ENCODE assay signal across 9 mouse cellular contexts in the genomic region with DNA sequence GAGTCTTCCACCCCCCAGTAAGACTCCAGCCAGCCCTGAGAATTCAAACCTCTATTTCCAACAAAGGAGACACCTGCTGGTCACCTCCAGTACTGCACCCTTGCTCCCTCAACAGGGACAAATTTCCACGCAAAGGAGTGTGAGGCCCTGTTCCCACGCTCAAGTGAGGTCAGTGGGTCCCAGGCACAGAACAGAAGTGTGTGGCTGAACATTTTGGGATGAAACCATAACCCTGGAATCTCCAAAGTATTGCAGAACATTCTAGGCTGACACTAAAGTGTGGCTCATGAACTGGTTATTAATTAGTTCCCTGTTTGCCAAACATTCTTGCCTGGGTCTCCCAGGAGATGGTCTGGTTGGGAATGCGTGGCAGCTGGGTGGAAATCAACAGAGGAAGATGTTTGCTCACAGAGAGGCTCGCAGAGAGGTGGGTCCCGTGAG. TPM values are rescaled to one million over a fixed set of nuclear protein-coding genes. Genes with fewer than 3 reads are reported as not detected.
DNase-seq lines count a peak whose midpoint lies in the region; ATAC-seq and TF ChIP-seq lines count a peak whose summit lies in the region.
"Had no signal": no experiment of that assay in that cellular context is flagged by ENCODE, and none has a peak within 500 bp of the region (broad histone marks: within the 10 kb centered on the region; RNA-seq: fewer than 3 reads in every experiment).

No protein-coding gene starts in this region.

- no peak overlapping the region for H3K4me3 ChIP-seq in hindbrain, embryonic 10.5 days
- no peak overlapping the region for H3K4me3 ChIP-seq in hindbrain, embryonic 12.5 days
- H3K4me3 ChIP-seq in embryonic facial prominence, embryonic 10.5 days = no peak overlapping the region
- no peak overlapping the region for H3K4me3 ChIP-seq in hindbrain, postnatal 0 days (ENCODE audit: low read length)
- no peak overlapping the region for H3K4me3 ChIP-seq in midbrain, postnatal 0 days (ENCODE audit: low read depth, low read length)
- H3K4me3 ChIP-seq in stomach, postnatal 0 days (ENCODE audit: low read depth, low read length) = no peak overlapping the region
- H3K4me3 ChIP-seq: embryonic facial prominence, embryonic 13.5 days had no signal

- DNase-seq in hindbrain, embryonic 10.5 days (ENCODE audit: low spot score) = peak; percentile 66
- peak; percentile 82 for DNase-seq in adrenal gland, postnatal 14 days
- DNase-seq in embryonic facial prominence, embryonic 10.5 days (ENCODE audit: low spot score) = peak; percentile 70
- peak; percentile 78 for DNase-seq in hindbrain, postnatal 0 days (ENCODE audit: low spot score)
- peak; percentile 31 to 67 for DNase-seq in left cerebral cortex, postnatal 10 days (ENCODE audit: extremely low spot score in 1 of 2, low spot score in 2 of 2)
- peak; percentile 68 for DNase-seq in midbrain, postnatal 0 days (ENCODE audit: low spot score)
- DNase-seq in stomach, postnatal 0 days (ENCODE audit: low spot score) = peak; percentile 81

- intact Hi-C loops in left cerebral cortex, postnatal 10 days (cut with DNase I) = loop anchor here (10.0 kb wide), 1 partner anchor 332 kb away; a partner anchor contains a TSS

- H3K9ac ChIP-seq in hindbrain, embryonic 12.5 days = no peak overlapping the region
- no peak overlapping the region for H3K9ac ChIP-seq in hindbrain, postnatal 0 days (replicated peaks; ENCODE audit: low read length)
- no peak overlapping the region for H3K9ac ChIP-seq in midbrain, postnatal 0 days (replicated peaks; ENCODE audit: low read length, poor library complexity, severe bottlenecking)
- H3K9ac ChIP-seq in stomach, postnatal 0 days (ENCODE audit: low read length) = no peak overlapping the region
- H3K9ac ChIP-seq: embryonic facial prominence, embryonic 13.5 days had no signal

- H3K9me3 ChIP-seq in hindbrain, embryonic 10.5 days = no peaks in the 10 kb centered on the region
- no peaks in the 10 kb centered on the region for H3K9me3 ChIP-seq in hindbrain, embryonic 12.5 days (replicated peaks)
- no peaks in the 10 kb centered on the region for H3K9me3 ChIP-seq in embryonic facial prominence, embryonic 10.5 days
- H3K9me3 ChIP-seq in hindbrain, postnatal 0 days (ENCODE audit: low read length) = no peaks in the 10 kb centered on the region
- no peaks in the 10 kb centered on the region for H3K9me3 ChIP-seq in midbrain, postnatal 0 days (ENCODE audit: low read length)
- H3K9me3 ChIP-seq in stomach, postnatal 0 days (ENCODE audit: control insufficient read depth, low read length) = no peaks in the 10 kb centered on the region
- H3K9me3 ChIP-seq: embryonic facial prominence, embryonic 13.5 days had no signal

- TF ChIP-seq CTCF in hindbrain, postnatal 0 days (IDR thresholded peaks at IDR 0.05; ENCODE audit: low read depth) = peak; percentile 90
- peak; percentile 87 for TF ChIP-seq CTCF in midbrain, postnatal 0 days (IDR thresholded peaks at IDR 0.05)
- peak; percentile 88 for TF ChIP-seq CTCF in stomach, postnatal 0 days (IDR thresholded peaks at IDR 0.05; ENCODE audit: low read depth)

- H3K4me2 ChIP-seq in hindbrain, embryonic 12.5 days (replicated peaks) = no peak overlapping the region
- H3K4me2 ChIP-seq in hindbrain, postnatal 0 days (ENCODE audit: low read depth, low read length) = no peak overlapping the region
- no peak overlapping the region for H3K4me2 ChIP-seq in midbrain, postnatal 0 days (ENCODE audit: low read depth, low read length, poor library complexity, severe bottlenecking)
- H3K4me2 ChIP-seq in stomach, postnatal 0 days (replicated peaks; ENCODE audit: low read depth) = no peak overlapping the region
- H3K4me2 ChIP-seq: embryonic facial prominence, embryonic 13.5 days had no signal

- 25% methylated on average over 5 of the region's 5 CpGs for WGBS in hindbrain, embryonic 10.5 days
- 15% methylated on average over 5 of the region's 5 CpGs for WGBS in hindbrain, embryonic 12.5 days
- WGBS in embryonic facial prominence, embryonic 10.5 days = 40% methylated on average over 5 of the region's 5 CpGs
- WGBS in hindbrain, postnatal 0 days = 4% methylated on average over 5 of the region's 5 CpGs
- 13% methylated on average over 5 of the region's 5 CpGs for WGBS in midbrain, postnatal 0 days
- 9% methylated on average over 5 of the region's 5 CpGs for WGBS in stomach, postnatal 0 days

- H3K27ac ChIP-seq in hindbrain, embryonic 10.5 days = peak overlapping the region; percentile 9; the same call in 1 of the 2 replicates
- H3K27ac ChIP-seq in hindbrain, embryonic 12.5 days = no peak overlapping the region
- H3K27ac ChIP-seq in embryonic facial prominence, embryonic 10.5 days (replicated peaks) = no peak overlapping the region
- no peak overlapping the region for H3K27ac ChIP-seq in hindbrain, postnatal 0 days
- H3K27ac ChIP-seq in midbrain, postnatal 0 days (ENCODE audit: low read depth, low read length) = no peak overlapping the region
- H3K27ac ChIP-seq in stomach, postnatal 0 days (replicated peaks) = peak overlapping the region; percentile 71
- H3K27ac ChIP-seq: embryonic facial prominence, embryonic 13.5 days had no signal

- no peaks in the 10 kb centered on the region for H3K27me3 ChIP-seq in hindbrain, embryonic 10.5 days (ENCODE audit: insufficient read depth, poor library complexity, severe bottlenecking)
- H3K27me3 ChIP-seq in hindbrain, embryonic 12.5 days = no peaks in the 10 kb centered on the region
- H3K27me3 ChIP-seq in embryonic facial prominence, embryonic 10.5 days (replicated peaks; ENCODE audit: low read depth, poor library complexity, severe bottlenecking) = no peaks in the 10 kb centered on the region
- no peaks in the 10 kb centered on the region for H3K27me3 ChIP-seq in hindbrain, postnatal 0 days (ENCODE audit: insufficient read depth, low read length)
- no peaks in the 10 kb centered on the region for H3K27me3 ChIP-seq in midbrain, postnatal 0 days (ENCODE audit: insufficient read depth, low read length)
- H3K27me3 ChIP-seq in stomach, postnatal 0 days (ENCODE audit: control insufficient read depth, insufficient read depth, low read length) = no peaks in the 10 kb centered on the region
- H3K27me3 ChIP-seq: embryonic facial prominence, embryonic 13.5 days had no signal

- peaks cover 7% of the 10 kb centered on the region for H3K4me1 ChIP-seq in hindbrain, embryonic 10.5 days (replicated peaks)
- no peaks in the 10 kb centered on the region for H3K4me1 ChIP-seq in hindbrain, embryonic 12.5 days
- H3K4me1 ChIP-seq in embryonic facial prominence, embryonic 10.5 days = 0 out of 2 replicates have a peak, but pooled peaks cover 4% of the 10 kb centered on the region
- no peaks in the 10 kb centered on the region for H3K4me1 ChIP-seq in hindbrain, postnatal 0 days (ENCODE audit: insufficient read depth, low read length)
- H3K4me1 ChIP-seq in midbrain, postnatal 0 days (ENCODE audit: insufficient read depth, low read length) = no peaks in the 10 kb centered on the region
- H3K4me1 ChIP-seq in stomach, postnatal 0 days (replicated peaks; ENCODE audit: control insufficient read depth, insufficient read depth) = peaks cover 9% of the 10 kb centered on the region

- no peak for ATAC-seq in hindbrain, embryonic 12.5 days (ENCODE audit: low FRiP score)
- peak; percentile 39; the same call in 1 of the 2 replicates for ATAC-seq in hindbrain, postnatal 0 days
- no peak for ATAC-seq in midbrain, postnatal 0 days (ENCODE audit: low FRiP score)
- ATAC-seq in stomach, postnatal 0 days (ENCODE audit: low FRiP score, low TSS enrichment) = peak; percentile 22; the same call in 1 of the 2 replicates

- TF ChIP-seq EP300 in stomach, postnatal 0 days (optimal IDR thresholded peaks at IDR 0.05) = no peak

- no peaks in the 10 kb centered on the region for H3K36me3 ChIP-seq in hindbrain, embryonic 10.5 days
- no peaks in the 10 kb centered on the region for H3K36me3 ChIP-seq in hindbrain, embryonic 12.5 days
- H3K36me3 ChIP-seq in embryonic facial prominence, embryonic 10.5 days (replicated peaks) = no peaks in the 10 kb centered on the region
- H3K36me3 ChIP-seq in hindbrain, postnatal 0 days (ENCODE audit: insufficient read depth, low read length) = no peaks in the 10 kb centered on the region
- H3K36me3 ChIP-seq in midbrain, postnatal 0 days (ENCODE audit: insufficient read depth, low read length) = no peaks in the 10 kb centered on the region
- H3K36me3 ChIP-seq in stomach, postnatal 0 days (ENCODE audit: control insufficient read depth, insufficient read depth, low read length) = no peaks in the 10 kb centered on the region
- H3K36me3 ChIP-seq: embryonic facial prominence, embryonic 13.5 days had no signal

RNA-seq across cellular contexts. Expression of a gene that starts 6.6 kb away (rescaled TPM):
- polyA plus RNA-seq in hindbrain, embryonic 10.5 days (2016; fragmentation: Nextera tagmentation; extraction: Ambion mirVana) = 0.57 and 0.71 TPM in 2 replicates
- 1.1 and 1.3 TPM in 2 replicates for polyA plus RNA-seq in hindbrain, embryonic 12.5 days (2016; fragmentation: Nextera tagmentation; extraction: Ambion mirVana)
- 2.6 and 5.3 TPM in 2 replicates for total RNA-seq in adrenal gland, postnatal 14 days (2021)
- 0.47 and 0.95 TPM in 2 replicates for polyA plus RNA-seq in embryonic facial prominence, embryonic 10.5 days (2016; fragmentation: Nextera tagmentation; extraction: Ambion mirVana)
- total RNA-seq in hindbrain, postnatal 0 days (2014; rRNA removed) = 0.25 and 1.0 TPM in 2 replicates
- 0.45 TPM in 2 replicates for polyA plus RNA-seq in hindbrain, postnatal 0 days (2015; fragmentation: Nextera tagmentation; extraction: Ambion mirVana)
- under 1 TPM; 0.28 to 0.41 TPM for total RNA-seq in left cerebral cortex, postnatal 10 days (2021)
- 0.57 and 0.99 TPM in 2 replicates for total RNA-seq in midbrain, postnatal 0 days (2014; rRNA removed)
- 0.28 and 0.42 TPM in 2 replicates for polyA plus RNA-seq in midbrain, postnatal 0 days (2015; fragmentation: Nextera tagmentation; extraction: Ambion mirVana)
- 3.0 and 3.2 TPM in 2 replicates for polyA plus RNA-seq in stomach, postnatal 0 days (2015; fragmentation: Nextera tagmentation; extraction: Ambion mirVana)

Comparison
In these comparisons a context has a peak if more than half of its experiments do, and no peak if none do; other contexts are left out.
1. H3K27ac ChIP-seq: peak in hindbrain, embryonic 10.5 days (single experiment) and stomach, postnatal 0 days (single experiment); none in hindbrain, embryonic 12.5 days (single experiment), embryonic facial prominence, embryonic 10.5 days (single experiment), hindbrain, postnatal 0 days (single experiment) and midbrain, postnatal 0 days (single experiment).
2. ATAC-seq: peak in hindbrain, postnatal 0 days (single experiment) and stomach, postnatal 0 days (single experiment); none in hindbrain, embryonic 12.5 days (single experiment) and midbrain, postnatal 0 days (single experiment).
3. Peak in every context shown above with its lines, with median percentiles within 50 percentile points of each other: DNase-seq and CTCF ChIP-seq.